Mouse (Mus musculus) myocyte (in vitro differentiated cells): ENCODE measurements around the gene Cd1d1.

Source experiments
- CEBPB ChIP-seq: IDR thresholded peaks from 2 replicates; pipeline ENCODE4 v1.6.1; 2011; ENCODE audit warnings: mild to moderate bottlenecking, moderate library complexity; ENCODE audit not compliant: poor library complexity, insufficient read depth, severe bottlenecking
- E2F4 ChIP-seq: IDR thresholded peaks from one replicate; pipeline ENCODE4 v1.6.1; 2011; ENCODE audit warnings: mild to moderate bottlenecking, control low read depth, moderate library complexity; ENCODE audit not compliant: insufficient read depth
- MAX ChIP-seq: IDR thresholded peaks from one replicate; pipeline ENCODE4 v1.6.1; 2011; ENCODE audit warnings: low read depth, mild to moderate bottlenecking, control low read depth
- MYOD1 ChIP-seq, 3 experiments: IDR thresholded peaks; one replicate each; pipeline ENCODE4 v1.6.1; 2011; ENCODE audit warnings: control low read depth in 2 of 3, low read depth in 2 of 3, mild to moderate bottlenecking in 2 of 3, moderate library complexity in 1 of 3; ENCODE audit not compliant: insufficient read length in 2 of 3, control insufficient read depth in 1 of 3
- MYOG ChIP-seq, 3 experiments: IDR thresholded peaks; one replicate each; pipeline ENCODE4 v1.6.1; 2011; ENCODE audit warnings: control low read depth in 2 of 3, low read depth in 2 of 3, mild to moderate bottlenecking in 2 of 3; ENCODE audit not compliant: insufficient read length in 2 of 3, control insufficient read depth in 1 of 3, insufficient read depth in 1 of 3
- POLR2A ChIP-seq: IDR thresholded peaks from one replicate; pipeline ENCODE4 v1.6.1; 2011; ENCODE audit warnings: low read depth, mild to moderate bottlenecking, control low read depth, moderate library complexity; ENCODE audit not compliant: insufficient read length
- POLR2AphosphoS2 ChIP-seq: IDR thresholded peaks from one replicate; pipeline ENCODE4 v1.6.1; 2011; ENCODE audit warnings: low read depth, control low read depth; ENCODE audit not compliant: insufficient read length
- SRF ChIP-seq: IDR thresholded peaks from one replicate; pipeline ENCODE4 v1.6.1; 2011; ENCODE audit warnings: low read depth; ENCODE audit not compliant: control insufficient read depth, insufficient read length
- TCF12 ChIP-seq: IDR thresholded peaks from one replicate; pipeline ENCODE4 v1.6.1; 2011; ENCODE audit warnings: mild to moderate bottlenecking, control low read depth; ENCODE audit not compliant: poor library complexity, insufficient read depth, severe bottlenecking
- TCF3 ChIP-seq: IDR thresholded peaks from one replicate; pipeline ENCODE4 v1.6.1; 2011; ENCODE audit warnings: low read depth, control low read depth; ENCODE audit not compliant: insufficient read length
- USF1 ChIP-seq: IDR thresholded peaks from one replicate; pipeline ENCODE4 v1.6.1; 2011; ENCODE audit warnings: low read depth, mild to moderate bottlenecking, control low read depth, moderate library complexity

GRCm38 (mm10) chr3:86961395-86961669 is 37.9 kb downstream of the Cd1d1 start:
- TF ChIP-seq POLR2A: no peak
- no peak for TF ChIP-seq USF1
- no peak for TF ChIP-seq MYOG (IDR thresholded peaks at IDR 0.05; ENCODE audit: control insufficient read depth in 1 of 3, insufficient read depth in 1 of 3, insufficient read length in 2 of 3, low read depth in 2 of 3)
- TF ChIP-seq POLR2AphosphoS2: no peak
- TF ChIP-seq CEBPB: no peak
- no peak for TF ChIP-seq MAX
- TF ChIP-seq TCF12: no peak
- TF ChIP-seq MYOD1 (IDR thresholded peaks at IDR 0.05; ENCODE audit: control insufficient read depth in 1 of 3, insufficient read length in 2 of 3, low read depth in 2 of 3): no peak
- no peak for TF ChIP-seq SRF
- no peak for TF ChIP-seq E2F4
- TF ChIP-seq TCF3: no peak
